Mouse (Mus musculus): ENCODE data around the gene Esrp2.

Esrp2 gene

GRCm38 (mm10) chr8:106136156-106137130, at the start of gene Esrp2:
Gene Esrp2 (minus strand): TSS chr8:106136974.
- DNase-seq, result peak; percentile 64 to 76

GRCm38 (mm10) chr8:106186394-106186793, 49.6 kb upstream of the Esrp2 start:
- DNase-seq, result no peak

GRCm38 (mm10) chr8:106185628-106186270, 49.0 kb upstream of the Esrp2 start:
- DNase-seq, result no peak

GRCm38 (mm10) chr8:106178428-106178827, 41.7 kb upstream of the Esrp2 start:
- no peak for DNase-seq

GRCm38 (mm10) chr8:106177594-106177993, 40.8 kb upstream of the Esrp2 start:
- no peak for DNase-seq

- no peak for DNase-seq
Measured at GRCm38 (mm10) chr8:106176891-106177290, 40.1 kb upstream of the Esrp2 start.

- no peak for DNase-seq
Measured at GRCm38 (mm10) chr8:106173566-106173965, 36.8 kb upstream of the Esrp2 start.

- no peak for DNase-seq
Measured at GRCm38 (mm10) chr8:106169934-106170480, 33.2 kb upstream of the Esrp2 start.

GRCm38 (mm10) chr8:106169017-106169933, 32.5 kb upstream of the Esrp2 start:
- peak; percentile 55 to 61 for DNase-seq

- peak; percentile 94 for DNase-seq
Measured at GRCm38 (mm10) chr8:106168356-106169016, 31.7 kb upstream of the Esrp2 start, which contains the start of gene Slc7a6. Gene Slc7a6 (plus strand): TSS chr8:106168857.

- peak; percentile 59 to 72 for DNase-seq
Measured at GRCm38 (mm10) chr8:106165460-106165859, 28.7 kb upstream of the Esrp2 start.

- no peak for DNase-seq
Measured at GRCm38 (mm10) chr8:106163251-106163650, 26.5 kb upstream of the Esrp2 start.

GRCm38 (mm10) chr8:106159876-106160275, 23.1 kb upstream of the Esrp2 start:
- no peak for DNase-seq

- no peak for DNase-seq
Measured at GRCm38 (mm10) chr8:106158381-106158780, 21.6 kb upstream of the Esrp2 start.

GRCm38 (mm10) chr8:106157419-106157818, 20.6 kb upstream of the Esrp2 start:
- no peak for DNase-seq

- DNase-seq, result no peak
Measured at GRCm38 (mm10) chr8:106152876-106153275, 16.1 kb upstream of the Esrp2 start.

GRCm38 (mm10) chr8:106151041-106151440, 14.3 kb upstream of the Esrp2 start:
- no peak for DNase-seq

GRCm38 (mm10) chr8:106150653-106151000, 13.9 kb upstream of the Esrp2 start:
- no peak for DNase-seq

GRCm38 (mm10) chr8:106149801-106150652, 13.3 kb upstream of the Esrp2 start, which contains the start of gene Pla2g15:
Gene Pla2g15 (plus strand): TSS chr8:106150399.
- DNase-seq, result peak; percentile 94 to 95

GRCm38 (mm10) chr8:106149025-106149424, 12.3 kb upstream of the Esrp2 start:
- DNase-seq, result no peak

Data from thymus, postnatal 36 days (tissue).